Mouse (Mus musculus) kidney, embryonic 15.5 days (tissue): ENCODE data around the gene Olfr683. TPM values are rescaled to one million over a fixed set of nuclear protein-coding genes. Genes with fewer than 3 reads are reported as not detected.
"Not testable (repeated sequence)": the region's sequence is repeated elsewhere in the genome, so short reads cannot be mapped to it uniquely, and the experiment has no call there.

Experiments
- ATAC-seq: fragments of 200-750 bp; cut with Nextera tagmentation; replicated peaks from 2 replicates; pipeline ENCODE4 v1.8.0; 2017; ENCODE audit warnings: moderate TSS enrichment; ENCODE audit not compliant: low FRiP score
- H3K27ac ChIP-seq: fragments of 300-500 bp; sonication (generic); 2 replicates; pipeline ENCODE4 v1.5.1; 2015; ENCODE audit warnings: mild to moderate bottlenecking, inconsistent platforms
- H3K27me3 ChIP-seq: fragments of 300-500 bp; sonication (generic); 2 replicates; pipeline ENCODE4 v1.6.1; 2015; ENCODE audit warnings: inconsistent platforms
- H3K36me3 ChIP-seq: fragments of 300-500 bp; sonication (generic); 2 replicates; pipeline ENCODE4 v1.6.1; 2015; ENCODE audit warnings: inconsistent platforms
- H3K4me1 ChIP-seq: fragments of 300-500 bp; sonication (generic); 2 replicates; pipeline ENCODE4 v1.6.1; 2015; ENCODE audit warnings: inconsistent platforms
- H3K4me2 ChIP-seq: fragments of 300-500 bp; sonication (generic); 2 replicates; pipeline ENCODE4 v1.6.1; 2015; ENCODE audit warnings: moderate library complexity, mild to moderate bottlenecking, inconsistent platforms
- H3K4me3 ChIP-seq: fragments of 300-500 bp; sonication (generic); replicated peaks from 2 replicates; pipeline ENCODE4 v1.5.1; 2015; ENCODE audit warnings: mild to moderate bottlenecking, inconsistent platforms
- H3K9ac ChIP-seq: fragments of 300-500 bp; sonication (generic); 2 replicates; pipeline ENCODE4 v1.6.1; 2015; ENCODE audit warnings: mild to moderate bottlenecking, inconsistent platforms
- H3K9me3 ChIP-seq: fragments of 300-500 bp; sonication (generic); replicated peaks from 2 replicates; pipeline ENCODE4 v1.6.1; 2016; ENCODE audit warnings: inconsistent platforms
- WGBS: fragments of 180-500 bp; shearing (Covaris S2); methylation state at CpG from one replicate; pipeline ENCODE4 v1.1.7; 2015; ENCODE audit warnings: mixed read lengths; 5-methylcytosine and 5-hydroxymethylcytosine counted together
- polyA plus RNA-seq: library from polyadenylated mRNA; unstranded; fragments of >200 nt; fragmentation: Nextera tagmentation; extraction: Ambion mirVana; gene quantifications from 2 replicates; pipeline ENCODE4 v1.2.1, GENCODE M21; 2015

The Olfr683 gene
- polyA plus RNA-seq: not detected in 2 replicates

- Histone ChIP-seq H3K9me3 (no peaks in the 10 kb centered on the region), H3K27me3 (no peaks in the 10 kb centered on the region), H3K27ac (no peak within 1 kb of the TSS), H3K4me3 (no peak within 1 kb of the TSS), H3K4me2 (no peak within 1 kb of the TSS), H3K36me3 (no peaks in the 10 kb centered on the region), H3K4me1 (no peaks in the 10 kb centered on the region), H3K9ac (no peak within 1 kb of the TSS)
- no peak for ATAC-seq
- 69% methylated on average over 1 of the region's 1 CpGs for WGBS
These were observed at the start of gene Olfr683 for GRCm38 (mm10) chr7:105146912-105147311. Olfr683 (minus strand) TSS chr7:105147012.

- no peak within 1 kb of the TSS for H3K9ac ChIP-seq
- ATAC-seq: no peak
- H3K27ac ChIP-seq: no peak within 1 kb of the TSS
- no peaks in the 10 kb centered on the region for H3K36me3 ChIP-seq
- 92% methylated on average over 1 of the region's 1 CpGs for WGBS
- no peaks in the 10 kb centered on the region for H3K4me1 ChIP-seq
- no peak within 1 kb of the TSS for H3K4me3 ChIP-seq
- H3K4me2 ChIP-seq: no peak within 1 kb of the TSS
- no peaks in the 10 kb centered on the region for H3K27me3 ChIP-seq
- H3K9me3 ChIP-seq: no peaks in the 10 kb centered on the region
These were observed 39.1 kb upstream of the Olfr683 start, which contains the start of gene Olfr685 for GRCm38 (mm10) chr7:105185912-105186311. Olfr685 (minus strand) TSS chr7:105186012.

- no peak overlapping the region for H3K27ac ChIP-seq
- no peaks in the 10 kb centered on the region for H3K4me1 ChIP-seq
- no peaks in the 10 kb centered on the region for H3K36me3 ChIP-seq
- no peaks in the 10 kb centered on the region for H3K27me3 ChIP-seq
- no peaks in the 10 kb centered on the region for H3K9me3 ChIP-seq
- 53% methylated on average over 4 of the region's 4 CpGs for WGBS
- no peak overlapping the region for H3K4me3 ChIP-seq
- no peak for ATAC-seq
- H3K4me2 ChIP-seq: no peak overlapping the region
- H3K9ac ChIP-seq: no peak overlapping the region
These were observed 24.0 kb upstream of the Olfr683 start for GRCm38 (mm10) chr7:105170773-105171172.

- Histone ChIP-seq H3K27ac (no peak within 1 kb of the TSS), H3K4me1 (no peaks in the 10 kb centered on the region), H3K4me3 (no peak within 1 kb of the TSS), H3K9me3 (no peaks in the 10 kb centered on the region), H3K4me2 (no peak within 1 kb of the TSS), H3K27me3 (no peaks in the 10 kb centered on the region), H3K9ac (no peak within 1 kb of the TSS), H3K36me3 (no peaks in the 10 kb centered on the region)
- no peak for ATAC-seq
- WGBS: 45% methylated on average over 1 of the region's 1 CpGs
These were observed 16.7 kb upstream of the Olfr683 start, which contains the start of gene Olfr684 for GRCm38 (mm10) chr7:105163553-105163952. Olfr684 (minus strand) TSS chr7:105163653.

- no peaks in the 10 kb centered on the region for H3K27me3 ChIP-seq
- no peaks in the 10 kb centered on the region for H3K4me1 ChIP-seq
- H3K4me2 ChIP-seq: no peak overlapping the region
- no peak for ATAC-seq
- H3K9ac ChIP-seq: no peak overlapping the region
- no peak overlapping the region for H3K4me3 ChIP-seq
- no peak overlapping the region for H3K27ac ChIP-seq
- no peaks in the 10 kb centered on the region for H3K36me3 ChIP-seq
- H3K9me3 ChIP-seq: no peaks in the 10 kb centered on the region
- 80% methylated on average over 2 of the region's 2 CpGs for WGBS
These were observed 5.5 kb downstream of the Olfr683 start for GRCm38 (mm10) chr7:105141275-105141674.

GRCm38 (mm10) chr7:105116536-105116935 lies 30.3 kb downstream of the Olfr683 start, which contains the start of gene Olfr681:
Olfr681 (plus strand) TSS chr7:105116836.
- Histone ChIP-seq H3K27ac (no peak within 1 kb of the TSS), H3K4me2 (no peak within 1 kb of the TSS), H3K27me3 (no peaks in the 10 kb centered on the region), H3K9me3 (no peaks in the 10 kb centered on the region), H3K4me3 (no peak within 1 kb of the TSS), H3K4me1 (no peaks in the 10 kb centered on the region), H3K9ac (no peak within 1 kb of the TSS), H3K36me3 (no peaks in the 10 kb centered on the region)
- ATAC-seq: no peak

- H3K27me3 ChIP-seq, H3K27ac ChIP-seq, H3K4me3 ChIP-seq, H3K9ac ChIP-seq, H3K36me3 ChIP-seq, H3K9me3 ChIP-seq, H3K4me1 ChIP-seq, ATAC-seq, H3K4me2 ChIP-seq: not testable (repeated sequence)
These were observed 54.1 kb downstream of the Olfr683 start, which contains the start of gene Olfr680-ps1 for GRCm38 (mm10) chr7:105092717-105093116. Olfr680-ps1 (minus strand) TSS chr7:105092817.

Other genes starting within 250 kb of the Olfr683 start
- not detected in 2 replicates for gene Olfr667, start 225.5 kb downstream of the Olfr683 start, polyA plus RNA-seq
- gene Olfr668, start 219.0 kb downstream of the Olfr683 start, polyA plus RNA-seq: not detected in 2 replicates
- not detected in 2 replicates for gene Olfr669, start 212.8 kb downstream of the Olfr683 start, polyA plus RNA-seq
- not detected in 2 replicates for gene Olfr670, start 184.4 kb downstream of the Olfr683 start, polyA plus RNA-seq
- gene Olfr671, start 167.9 kb downstream of the Olfr683 start, polyA plus RNA-seq: not detected in 2 replicates
- gene Olfr672, start 145.0 kb downstream of the Olfr683 start, polyA plus RNA-seq: not detected in 2 replicates
- not detected in 2 replicates for gene Olfr675, start 118.6 kb downstream of the Olfr683 start, polyA plus RNA-seq
- not detected in 2 replicates for gene Olfr676, start 114.3 kb downstream of the Olfr683 start, polyA plus RNA-seq
- not detected in 2 replicates for gene Olfr677, start 95.6 kb downstream of the Olfr683 start, polyA plus RNA-seq
- not detected in 2 replicates for gene Olfr678, start 82.5 kb downstream of the Olfr683 start, polyA plus RNA-seq
- gene Olfr679, start 65.8 kb downstream of the Olfr683 start, polyA plus RNA-seq: not detected in 2 replicates
- gene Olfr680-ps1, start 54.2 kb downstream of the Olfr683 start, polyA plus RNA-seq: not detected in 2 replicates
- gene Olfr681, start 30.2 kb downstream of the Olfr683 start, polyA plus RNA-seq: not detected in 2 replicates
- not detected in 2 replicates for gene Olfr684, start 16.6 kb upstream of the Olfr683 start, polyA plus RNA-seq
- not detected in 2 replicates for gene Olfr685, start 39.0 kb upstream of the Olfr683 start, polyA plus RNA-seq
- gene Olfr686, start 60.5 kb upstream of the Olfr683 start, polyA plus RNA-seq: not detected in 2 replicates
- not detected in 2 replicates for gene Olfr688, start 141.1 kb upstream of the Olfr683 start, polyA plus RNA-seq
- gene Olfr689, start 164.2 kb upstream of the Olfr683 start, polyA plus RNA-seq: not detected in 2 replicates
- not detected in 2 replicates for gene Olfr690, start 187.1 kb upstream of the Olfr683 start, polyA plus RNA-seq
- gene Olfr691, start 195.3 kb upstream of the Olfr683 start, polyA plus RNA-seq: not detected in 2 replicates
- gene Olfr692, start 221.2 kb upstream of the Olfr683 start, polyA plus RNA-seq: not detected in 2 replicates
- gene Gm5901, start 228.0 kb upstream of the Olfr683 start, polyA plus RNA-seq: not detected in 2 replicates